Mouse (Mus musculus) cerebellum, adult 8-10 months (tissue): ENCODE data around the gene Wdr45.
"Not testable (repeated sequence)": the region's sequence is repeated elsewhere in the genome, so short reads cannot be mapped to it uniquely, and the experiment has no call there.

Experiments
- DNase-seq: peaks from one replicate; pipeline ENCODE4 v3.0.0; 2022

Gene Wdr45

DNA sequence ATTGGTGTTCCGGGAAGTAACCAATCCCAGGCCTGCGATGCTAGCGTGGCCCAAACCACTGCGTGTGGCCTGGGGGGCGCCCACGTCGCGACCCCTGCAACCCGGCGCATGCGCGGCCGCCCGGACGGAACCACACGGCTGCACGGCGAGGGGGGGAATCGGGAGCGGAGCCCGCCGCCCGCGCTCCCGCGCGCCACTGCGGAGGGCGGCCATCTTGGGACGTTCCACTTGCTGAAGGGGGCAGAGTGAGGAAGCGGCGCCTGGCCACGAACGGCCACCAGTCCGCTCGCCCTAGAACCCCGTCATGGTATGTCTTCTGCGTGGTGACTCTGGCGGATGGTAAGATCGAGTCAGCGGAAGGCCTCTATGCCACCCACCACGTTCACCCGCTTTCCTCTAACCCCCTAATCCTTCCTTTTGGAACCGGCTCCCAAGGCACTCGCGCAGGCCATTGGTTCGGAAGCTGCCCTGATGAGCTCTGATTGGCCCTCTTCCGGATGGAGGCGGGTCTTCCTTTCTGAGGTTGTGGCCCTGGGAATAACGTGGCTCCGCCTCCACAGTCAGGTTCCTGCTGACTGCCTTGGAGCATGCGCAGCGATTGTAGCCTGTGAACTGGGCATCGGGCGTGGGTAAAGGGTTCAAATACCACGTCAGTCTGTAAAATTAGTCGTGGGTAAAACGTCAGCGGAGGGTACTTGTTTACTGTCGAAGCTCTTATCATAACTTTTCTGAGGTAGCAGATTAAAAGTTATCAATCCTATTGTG, at the start of gene Wdr45:
Gene Wdr45, plus strand, starts transcription at position 199 of the 765 bp plus-strand sequence.
- peak; percentile 88 for DNase-seq

DNA sequence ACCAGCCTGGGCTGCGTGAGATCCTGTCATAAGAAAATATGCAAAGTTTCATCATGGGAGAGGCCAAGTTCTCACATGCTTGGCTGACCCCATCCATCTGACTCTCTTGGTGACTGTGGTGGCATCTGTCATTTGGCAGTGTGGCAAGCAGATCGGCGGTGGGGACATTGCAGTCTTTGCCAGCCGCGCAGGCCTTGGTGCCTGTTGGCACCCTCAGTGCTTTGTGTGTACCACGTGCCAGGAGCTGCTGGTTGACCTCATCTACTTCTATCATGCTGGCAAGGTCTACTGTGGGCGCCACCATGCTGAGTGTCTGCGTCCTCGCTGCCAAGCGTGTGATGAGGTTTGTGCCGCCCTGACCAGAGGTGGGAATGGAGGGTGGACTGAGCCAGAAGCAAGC, 49.3 kb upstream of the Wdr45 start:
- DNase-seq = peak; percentile 54

- DNase-seq = no peak
These were observed 48.2 kb upstream of the Wdr45 start for GRCm38 (mm10) chrX:7665739-7666502.

- DNase-seq = peak; percentile 28
These were observed 43.7 kb upstream of the Wdr45 start for GRCm38 (mm10) chrX:7670390-7670881.

GRCm38 (mm10) chrX:7670921-7671623, 43.1 kb upstream of the Wdr45 start, which contains the start of gene Plp2:
Gene Plp2 (minus strand): TSS chrX:7671390.
- DNase-seq = no peak

DNA sequence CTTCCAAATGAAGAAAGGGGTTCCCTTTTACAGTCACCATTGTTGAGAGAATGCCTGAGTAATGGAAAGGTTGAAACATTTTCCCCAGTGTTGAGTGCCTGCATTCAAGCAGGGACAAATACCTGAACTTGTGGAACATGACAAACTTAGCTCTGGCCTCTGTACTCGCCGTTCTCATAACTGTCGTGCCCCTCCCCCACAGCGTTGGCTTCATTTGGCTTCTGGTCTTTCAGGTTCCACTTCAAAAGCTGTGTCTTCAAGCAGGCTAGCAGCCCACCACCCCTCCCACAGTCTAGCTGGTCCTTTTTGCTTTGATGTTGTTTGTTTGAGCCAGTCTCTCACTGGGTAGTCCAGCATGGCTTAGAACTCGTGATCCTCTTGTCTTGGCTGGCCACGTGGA, 41.4 kb upstream of the Wdr45 start:
- no peak for DNase-seq

GRCm38 (mm10) chrX:7673578-7674281, 40.4 kb upstream of the Wdr45 start:
- DNase-seq = no peak

GRCm38 (mm10) chrX:7674284-7675000, 39.7 kb upstream of the Wdr45 start:
- DNase-seq = no peak

DNA sequence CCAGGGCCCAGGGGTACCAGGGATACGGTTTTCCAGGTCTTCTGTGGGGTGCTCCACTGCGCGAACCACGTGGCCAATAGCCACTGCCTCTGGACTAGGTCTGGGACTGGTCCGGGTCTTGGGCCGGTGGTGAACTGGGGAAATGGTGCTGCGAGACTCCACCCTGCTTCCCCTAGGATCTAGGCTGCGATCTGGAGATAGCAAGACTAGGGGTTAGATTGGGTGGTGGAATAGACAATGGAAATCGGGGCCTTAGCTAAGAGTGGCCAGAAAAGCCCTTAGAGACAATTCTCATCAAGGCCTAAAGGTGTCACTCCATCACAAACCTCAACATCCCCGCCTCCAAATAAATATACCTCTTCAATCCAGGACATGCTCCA, 39.1 kb upstream of the Wdr45 start:
- DNase-seq = no peak

GRCm38 (mm10) chrX:7678986-7679385, 35.1 kb upstream of the Wdr45 start:
- no peak for DNase-seq

DNA sequence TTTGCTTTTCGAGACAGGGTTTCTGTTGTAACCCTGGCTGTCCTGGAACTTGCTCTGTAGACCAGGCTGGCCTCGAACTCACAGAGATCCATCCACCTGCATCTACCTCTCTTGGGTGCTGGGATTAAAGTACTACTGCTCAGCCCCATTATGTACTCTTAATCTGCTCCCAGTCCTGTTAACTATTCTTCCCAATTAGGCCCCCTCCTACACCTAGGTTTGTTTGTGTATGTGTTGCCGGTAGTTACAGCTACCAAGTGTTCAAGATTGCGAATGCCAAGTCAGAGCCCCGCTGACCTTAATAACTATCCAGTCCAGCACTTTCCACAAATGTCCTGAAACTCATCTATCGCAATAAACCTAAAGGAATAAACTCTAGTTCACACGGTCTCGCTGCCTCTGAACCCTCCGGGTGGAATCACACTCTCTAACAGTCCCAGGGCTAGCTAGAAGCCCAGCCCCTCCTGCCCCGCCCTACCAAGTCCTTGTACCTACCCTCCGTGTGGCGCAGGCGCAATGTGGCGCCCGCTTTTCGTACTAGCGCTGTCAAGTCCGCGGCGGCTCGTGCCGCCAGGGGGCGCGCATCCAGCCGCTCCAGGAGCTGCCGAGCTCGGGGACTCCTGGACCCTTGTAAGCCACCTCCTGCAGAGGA, 34.6 kb upstream of the Wdr45 start:
- peak; percentile 86 for DNase-seq

DNA sequence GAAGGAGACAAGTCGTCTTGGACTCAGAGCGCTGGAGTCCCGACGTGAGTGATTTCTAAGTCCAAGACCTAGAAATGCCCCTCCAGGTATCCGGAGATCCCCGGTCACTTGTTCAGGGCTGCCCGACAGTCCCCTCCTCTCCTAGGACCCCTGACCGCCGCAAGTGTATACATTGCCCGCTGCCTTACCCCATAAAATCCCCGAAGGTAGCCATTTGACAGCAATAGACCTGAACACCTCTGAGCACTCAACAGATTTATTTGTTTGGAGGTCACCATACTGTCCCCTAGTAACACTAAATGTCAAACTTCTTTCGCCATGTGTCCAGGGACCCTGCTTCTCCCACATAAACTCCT, 34.1 kb upstream of the Wdr45 start:
- no peak for DNase-seq

DNA sequence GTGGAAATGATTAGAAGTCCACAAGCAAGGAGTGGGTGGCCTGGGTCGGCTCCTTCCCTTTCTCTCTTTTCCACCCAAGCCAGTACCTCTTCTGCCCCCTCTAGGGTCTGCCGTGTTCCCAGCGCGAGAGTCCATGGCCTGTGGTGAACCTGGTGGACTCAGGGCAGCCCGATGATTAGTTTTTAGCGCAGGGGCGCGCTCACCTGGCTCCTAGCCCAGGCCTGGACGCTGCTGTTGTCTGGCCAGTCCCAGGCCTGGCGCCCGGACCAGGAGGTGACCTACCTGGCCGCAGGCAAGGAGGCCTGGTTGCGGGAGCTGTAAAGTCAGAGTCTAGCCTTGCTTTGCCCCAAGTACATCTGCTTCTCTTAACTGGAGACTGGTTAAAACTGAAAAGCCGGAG, 33.3 kb upstream of the Wdr45 start, which contains the start of gene Magix:
Gene Magix, minus strand, starts transcription at position 388 of the 400 bp plus-strand sequence.
- peak; percentile 40 for DNase-seq

DNA sequence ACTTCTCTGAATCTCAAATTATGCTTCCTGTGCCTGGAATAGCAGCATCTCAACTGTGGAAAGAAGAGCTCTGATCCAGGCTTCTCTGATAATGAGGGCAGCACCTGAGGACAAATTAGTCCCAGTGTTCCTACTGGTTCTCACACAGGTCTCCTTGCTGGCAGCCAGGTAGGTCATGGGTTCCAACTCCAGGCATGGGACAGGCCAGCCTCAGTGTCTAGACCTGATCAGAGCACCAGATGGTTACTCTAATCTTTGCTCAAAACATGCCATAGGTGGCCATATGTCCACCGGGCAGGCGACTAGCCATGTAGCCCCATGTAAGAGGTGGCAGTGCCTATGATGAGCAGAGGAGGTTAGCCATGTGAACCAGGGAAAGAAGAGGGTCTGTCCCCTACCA, 25.8 kb upstream of the Wdr45 start:
- DNase-seq = no peak

DNA sequence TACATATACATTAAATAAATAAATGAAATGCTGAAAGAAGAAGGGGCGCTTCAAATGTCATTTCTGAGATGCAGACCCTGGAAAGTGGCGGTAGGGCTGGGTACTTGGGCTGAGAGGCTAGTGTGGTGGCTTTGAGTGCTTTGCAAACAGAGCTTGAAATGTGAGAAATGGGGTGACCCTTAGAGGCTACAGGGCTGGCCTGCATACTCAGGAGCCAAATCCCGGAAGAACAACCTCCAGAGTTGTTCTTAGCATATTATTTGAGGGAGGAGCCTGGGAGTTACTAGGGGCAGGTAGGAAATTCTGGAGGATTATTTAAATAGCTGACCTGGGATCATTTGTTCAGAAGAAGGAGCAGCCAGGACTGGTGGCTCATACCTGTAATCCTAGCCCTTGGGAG, 23.6 kb upstream of the Wdr45 start:
- no peak for DNase-seq

GRCm38 (mm10) chrX:7692862-7693261, 21.3 kb upstream of the Wdr45 start:
- DNase-seq = peak; percentile 32

- no peak for DNase-seq
These were observed 17.6 kb upstream of the Wdr45 start for GRCm38 (mm10) chrX:7696520-7696919.

DNA sequence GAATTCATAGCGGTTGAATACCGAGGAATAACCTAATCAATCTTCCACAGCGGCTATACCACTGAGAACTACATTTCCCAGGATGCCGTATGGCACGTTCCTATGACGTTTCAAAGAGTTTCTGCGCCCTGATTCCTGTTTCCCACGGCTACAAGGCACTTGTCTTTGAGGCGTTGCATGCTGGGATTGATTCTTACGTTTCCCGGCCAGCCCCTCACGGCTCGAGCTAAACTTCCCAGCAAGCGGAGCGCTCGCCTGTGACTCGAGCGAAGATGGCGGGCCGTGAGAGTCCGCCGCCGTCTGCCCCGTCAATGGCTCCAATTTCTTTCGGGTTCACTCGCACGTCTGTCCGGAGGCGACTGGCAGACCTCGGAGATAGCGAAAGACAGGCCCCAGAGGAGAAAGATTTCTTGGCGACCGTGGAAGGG, 17.2 kb upstream of the Wdr45 start, which contains the start of gene Gpkow:
Gene Gpkow, plus strand, starts transcription at position 178 of the 428 bp plus-strand sequence.
- peak; percentile 75 for DNase-seq

DNA sequence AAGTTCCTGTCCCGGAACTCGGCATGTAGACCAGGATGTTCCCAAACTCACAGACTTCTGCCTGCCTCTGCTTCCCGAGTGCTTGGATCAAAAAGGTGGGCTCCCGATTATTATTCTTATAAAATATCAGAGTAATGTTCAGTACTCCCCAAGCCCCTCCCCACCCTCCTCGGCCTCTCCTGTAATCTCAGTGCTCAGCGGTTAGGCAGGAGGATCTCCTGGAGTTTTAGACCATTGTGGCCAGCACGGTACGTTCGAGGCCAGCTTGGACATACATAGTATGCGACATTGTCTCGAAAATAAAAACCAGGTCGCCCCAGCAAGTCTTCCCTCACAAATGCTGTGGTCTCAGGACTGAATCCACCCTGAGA, 384 bp upstream of the Wdr45 start:
- not testable (repeated sequence) for DNase-seq

- DNase-seq = not testable (repeated sequence)
These were observed 1.9 kb downstream of the Wdr45 start for GRCm38 (mm10) chrX:7716058-7716457.

DNA sequence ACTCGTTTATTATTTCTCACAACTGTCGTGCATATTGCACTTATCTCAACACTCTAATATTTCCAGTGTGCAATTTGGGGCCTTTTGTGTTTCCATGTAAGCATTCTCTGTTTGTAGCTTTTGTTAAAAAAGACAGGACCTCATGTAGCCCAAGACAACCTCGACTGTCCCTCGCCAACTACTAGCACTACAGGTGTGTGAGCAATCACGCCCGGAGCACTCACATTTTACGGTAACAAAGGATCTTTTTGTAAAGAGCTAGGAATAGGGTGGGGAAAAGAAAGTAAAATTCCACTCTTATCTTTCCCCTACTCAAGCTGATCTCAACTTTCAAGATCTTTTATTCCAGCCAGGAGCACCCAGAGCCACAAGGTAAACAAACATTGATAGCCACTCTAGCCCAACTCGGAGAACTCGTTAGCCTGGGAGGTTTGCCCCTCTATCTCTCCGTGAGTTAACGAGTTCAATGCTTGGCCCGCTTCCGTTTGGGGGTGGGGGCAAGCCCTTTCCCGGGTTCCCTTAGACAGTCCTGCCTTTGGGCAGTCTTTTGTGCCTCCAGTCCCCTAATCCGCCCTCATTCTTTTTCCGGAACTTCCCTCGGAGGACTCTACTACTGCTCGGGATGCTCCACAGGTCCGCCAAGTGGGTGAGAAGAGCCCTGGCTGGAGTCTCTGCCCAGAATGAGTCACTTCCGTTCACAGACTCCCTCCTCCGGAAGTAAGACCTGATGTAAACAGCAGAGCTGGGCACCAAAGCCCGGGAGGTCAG, 7.6 kb downstream of the Wdr45 start, which contains the start of gene Gm45208:
Gene Gm45208, plus strand, starts transcription at position 732 of the 768 bp plus-strand sequence.
- peak; percentile 65 for DNase-seq
